Mouse (Mus musculus) C2C12 (cell line): ENCODE data around the gene Urah. TPM values are rescaled to one million over a fixed set of nuclear protein-coding genes. Genes with fewer than 3 reads are reported as not detected.

Source experiments
- H3K27me3 ChIP-seq: one replicate; pipeline ENCODE4 v1.6.1; 2011; ENCODE audit not compliant: control insufficient read depth, insufficient read depth, insufficient read length
- H3K36me3 ChIP-seq: one replicate; pipeline ENCODE4 v1.6.1; 2011; ENCODE audit not compliant: control insufficient read depth, insufficient read depth
- H3K4me3 ChIP-seq: one replicate; pipeline ENCODE4 v1.5.1; 2011; ENCODE audit warnings: mild to moderate bottlenecking, control low read depth; ENCODE audit not compliant: poor library complexity, insufficient read depth, severe bottlenecking
- H3K79me2 ChIP-seq: one replicate; pipeline ENCODE4 v1.6.1; 2011; ENCODE audit not compliant: control insufficient read depth, insufficient read depth
- H3K79me3 ChIP-seq: one replicate; pipeline ENCODE4 v1.6.1; 2011; ENCODE audit warnings: low read depth, control low read depth
- H3ac ChIP-seq: one replicate; pipeline ENCODE3; 2011; ENCODE audit warnings: low read depth; ENCODE audit not compliant: control insufficient read depth, insufficient read length
- CEBPB ChIP-seq: IDR thresholded peaks from one replicate; pipeline ENCODE4 v1.6.1; 2011; ENCODE audit warnings: low read depth, mild to moderate bottlenecking, control low read depth, moderate library complexity
- CTCF ChIP-seq: IDR thresholded peaks from one replicate; pipeline ENCODE4 v1.5.1; 2011; ENCODE audit not compliant: control insufficient read depth, insufficient read depth, insufficient read length
- FOSL1 ChIP-seq: IDR thresholded peaks from one replicate; pipeline ENCODE4 v1.8.0; 2011; ENCODE audit warnings: mild to moderate bottlenecking, low read length; ENCODE audit not compliant: poor library complexity, insufficient read depth, severe bottlenecking
- MAX ChIP-seq: IDR thresholded peaks from one replicate; pipeline ENCODE4 v1.6.1; 2011; ENCODE audit warnings: mild to moderate bottlenecking, control low read depth
- MYOD1 ChIP-seq: IDR thresholded peaks from one replicate; pipeline ENCODE4 v1.6.1; 2011; ENCODE audit warnings: low read depth; ENCODE audit not compliant: control insufficient read depth, insufficient read length
- MYOG ChIP-seq: IDR thresholded peaks from one replicate; pipeline ENCODE4 v1.6.1; 2011; ENCODE audit not compliant: control insufficient read depth, insufficient read length; ENCODE audit errors: extremely low read depth
- USF1 ChIP-seq: IDR thresholded peaks from one replicate; pipeline ENCODE4 v1.6.1; 2011; ENCODE audit warnings: low read depth, mild to moderate bottlenecking, control low read depth, moderate library complexity
- polyA plus RNA-seq: library from polyadenylated mRNA; unstranded; fragments of >200 nt; fragmentation: generic; extraction: Trizol; gene quantifications from one replicate; pipeline ENCODE4 v1.2.1, GENCODE M21; 2012; ENCODE audit warnings: missing spikeins

Urah gene
- polyA plus RNA-seq, 1 experiment = not detected

- TF ChIP-seq CTCF (no peak), MYOG (no peak), FOSL1 (no peak), CEBPB (no peak), MYOD1 (no peak), USF1 (no peak), MAX (no peak)
- no peaks in the 10 kb centered on the region for H3K27me3 ChIP-seq
- H3K36me3 ChIP-seq = no peaks in the 10 kb centered on the region
- no peaks in the 10 kb centered on the region for H3K79me3 ChIP-seq
- H3K4me3 ChIP-seq = no peak overlapping the region
- H3K79me2 ChIP-seq = no peaks in the 10 kb centered on the region
- H3ac ChIP-seq = no peak overlapping the region
These were observed 14.6 kb upstream of the Urah start for GRCm38 (mm10) chr7:140820173-140820572.

GRCm38 (mm10) chr7:140821305-140821652, 13.5 kb upstream of the Urah start:
- Histone ChIP-seq H3K27me3 (no peaks in the 10 kb centered on the region), H3K4me3 (no peak overlapping the region), H3ac (no peak overlapping the region), H3K79me2 (no peaks in the 10 kb centered on the region), H3K36me3 (no peaks in the 10 kb centered on the region), H3K79me3 (no peaks in the 10 kb centered on the region)
- TF ChIP-seq MYOG (no peak), CTCF (no peak), USF1 (no peak), MAX (no peak), MYOD1 (no peak), FOSL1 (no peak), CEBPB (no peak)

- Histone ChIP-seq H3K36me3 (no peaks in the 10 kb centered on the region), H3K79me3 (no peaks in the 10 kb centered on the region), H3ac (peak within 1 kb of the TSS; percentile 41), H3K4me3 (no peak within 1 kb of the TSS), H3K27me3 (no peaks in the 10 kb centered on the region), H3K79me2 (no peaks in the 10 kb centered on the region)
- no peak for TF ChIP-seq FOSL1
- TF ChIP-seq USF1 = no peak
- no peak for TF ChIP-seq CTCF
These were observed 13.0 kb upstream of the Urah start, which contains the start of gene Zfp941 for GRCm38 (mm10) chr7:140821653-140822329. Gene Zfp941 (minus strand): TSS chr7:140822178.

- H3K79me2 ChIP-seq = no peaks in the 10 kb centered on the region
- TF ChIP-seq MYOG = no peak
- no peak for TF ChIP-seq MAX
- TF ChIP-seq MYOD1 = no peak
- no peak for TF ChIP-seq CTCF
- no peak for TF ChIP-seq USF1
- no peak for TF ChIP-seq FOSL1
- TF ChIP-seq CEBPB = no peak
- no peaks in the 10 kb centered on the region for H3K36me3 ChIP-seq
- H3K4me3 ChIP-seq = no peak overlapping the region
- no peaks in the 10 kb centered on the region for H3K27me3 ChIP-seq
- H3K79me3 ChIP-seq = no peaks in the 10 kb centered on the region
- no peak overlapping the region for H3ac ChIP-seq
These were observed 12.1 kb upstream of the Urah start for GRCm38 (mm10) chr7:140822731-140823130.

- H3ac ChIP-seq = no peak overlapping the region
- no peaks in the 10 kb centered on the region for H3K27me3 ChIP-seq
- H3K79me3 ChIP-seq = no peaks in the 10 kb centered on the region
- no peak overlapping the region for H3K4me3 ChIP-seq
- TF ChIP-seq FOSL1 = no peak
- no peak for TF ChIP-seq MYOD1
- no peak for TF ChIP-seq CTCF
- no peak for TF ChIP-seq MAX
- TF ChIP-seq MYOG = no peak
- no peaks in the 10 kb centered on the region for H3K36me3 ChIP-seq
- no peaks in the 10 kb centered on the region for H3K79me2 ChIP-seq
These were observed 6.5 kb upstream of the Urah start for GRCm38 (mm10) chr7:140828171-140828881.

- Histone ChIP-seq H3K79me2 (no peaks in the 10 kb centered on the region), H3K79me3 (no peaks in the 10 kb centered on the region), H3K4me3 (no peak overlapping the region), H3K36me3 (no peaks in the 10 kb centered on the region), H3K27me3 (no peaks in the 10 kb centered on the region), H3ac (no peak overlapping the region)
- no peak for TF ChIP-seq MYOD1
- TF ChIP-seq CEBPB = no peak
- no peak for TF ChIP-seq CTCF
- no peak for TF ChIP-seq MYOG
- TF ChIP-seq MAX = no peak
- no peak for TF ChIP-seq FOSL1
- TF ChIP-seq USF1 = no peak
These were observed 3.4 kb upstream of the Urah start for GRCm38 (mm10) chr7:140831447-140831846.
